Mouse (Mus musculus): ENCODE measurements around the gene Slc9a3r1. TPM values are rescaled to one million over a fixed set of nuclear protein-coding genes. Genes with fewer than 3 reads are reported as not detected.

Gene Slc9a3r1
- polyA plus RNA-seq, 1 experiment from 2014 or later: 39.6 TPM

DNA sequence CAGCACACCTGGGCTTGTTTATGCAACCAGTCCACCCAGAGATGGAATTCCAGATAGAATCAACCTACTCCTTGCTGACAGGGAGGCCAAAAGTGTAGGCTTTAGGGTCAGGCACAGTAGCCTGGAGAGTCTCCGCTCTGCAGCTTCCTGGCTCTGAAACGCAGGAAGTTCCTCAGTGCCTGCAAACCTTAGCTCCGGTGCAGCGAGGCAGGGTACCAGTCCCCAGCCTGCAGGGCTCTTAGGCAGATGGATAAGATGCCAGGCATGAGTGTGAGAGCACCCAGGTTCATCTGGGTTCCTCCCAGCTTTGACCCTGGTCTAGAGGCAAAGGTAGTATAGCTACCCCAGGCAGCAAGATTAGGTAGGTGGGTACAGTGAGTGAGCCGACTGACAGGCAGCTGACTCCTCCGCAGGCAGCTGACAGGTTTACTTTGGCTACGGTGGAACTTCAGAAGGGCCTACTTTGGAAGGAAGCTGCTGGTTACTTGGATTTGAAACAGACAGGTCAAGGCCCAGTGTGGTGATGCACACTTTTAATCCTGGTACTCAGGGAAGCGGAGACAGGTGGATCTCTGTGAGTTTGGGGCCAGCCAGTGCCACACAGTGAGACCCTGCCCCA lies 4.6 kb downstream of the Slc9a3r1 start:
- H3K27ac ChIP-seq: no peak overlapping the region
- H3K36me3 ChIP-seq: no peaks in the 10 kb centered on the region
- no peak overlapping the region for H3K4me3 ChIP-seq
- peaks cover 60% of the 10 kb centered on the region for H3K4me1 ChIP-seq (replicated peaks)
- H3K9me3 ChIP-seq: no peaks in the 10 kb centered on the region
- H3K27me3 ChIP-seq (ENCODE audit: insufficient read depth, poor library complexity, severe bottlenecking): peaks cover 41% of the 10 kb centered on the region
- WGBS: 82% methylated on average over 8 of the region's 8 CpGs
- no peak for DNase-seq (ENCODE audit: low spot score)

DNA sequence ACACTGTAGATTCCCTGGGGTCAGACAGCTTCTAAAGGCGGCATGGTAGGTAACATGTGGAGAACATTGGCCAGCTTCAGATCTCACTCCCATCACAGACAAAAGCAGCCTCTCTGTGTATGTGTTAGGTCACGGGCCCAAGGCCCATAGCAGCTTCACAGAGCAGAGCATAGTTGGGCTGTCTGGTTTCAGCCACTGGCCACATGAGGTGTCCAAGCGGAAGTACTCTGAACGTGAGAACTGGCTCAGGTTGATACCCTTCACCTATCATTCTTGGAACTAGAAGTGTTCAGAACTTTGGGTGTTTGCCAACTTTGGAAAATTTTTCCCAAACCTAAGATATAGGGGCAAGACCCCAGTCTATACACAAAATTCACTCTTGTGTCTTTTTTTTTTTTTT lies 6.3 kb downstream of the Slc9a3r1 start:
- no peak overlapping the region for H3K27ac ChIP-seq
- H3K27me3 ChIP-seq (ENCODE audit: insufficient read depth, poor library complexity, severe bottlenecking): peaks cover 50% of the 10 kb centered on the region
- 90% methylated on average over 4 of the region's 4 CpGs for WGBS
- H3K4me3 ChIP-seq: no peak overlapping the region
- no peaks in the 10 kb centered on the region for H3K9me3 ChIP-seq
- H3K36me3 ChIP-seq: no peaks in the 10 kb centered on the region
- no peak for DNase-seq (ENCODE audit: low spot score)
- peaks cover 60% of the 10 kb centered on the region for H3K4me1 ChIP-seq (replicated peaks)

DNA sequence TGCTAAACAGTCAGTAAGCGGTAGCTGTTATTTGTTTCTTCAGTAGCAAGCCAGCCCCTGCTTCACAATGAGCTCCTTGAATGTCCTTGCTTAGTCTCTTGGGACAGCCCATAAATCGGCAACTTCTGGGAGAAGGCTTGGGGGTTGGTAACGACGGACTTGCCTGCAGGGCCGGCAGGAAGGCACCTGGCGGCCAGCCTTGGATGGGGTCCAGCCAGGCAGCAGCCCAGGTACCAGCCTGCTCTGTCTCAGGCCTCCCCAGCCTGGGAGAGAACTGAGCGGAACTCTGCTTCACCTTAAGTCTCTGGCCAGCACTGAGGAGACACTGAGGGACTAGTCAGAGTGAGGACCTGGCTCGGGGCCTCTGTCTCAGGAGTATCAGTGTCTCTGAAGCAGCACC lies 8.0 kb downstream of the Slc9a3r1 start:
- no peak for DNase-seq (ENCODE audit: low spot score)
- 43% methylated on average over 8 of the region's 8 CpGs for WGBS
- H3K4me3 ChIP-seq: no peak overlapping the region
- H3K27me3 ChIP-seq (ENCODE audit: insufficient read depth, poor library complexity, severe bottlenecking): peaks cover 47% of the 10 kb centered on the region
- H3K36me3 ChIP-seq: no peaks in the 10 kb centered on the region
- H3K27ac ChIP-seq: 0 out of 2 replicates have a peak overlapping the region, but pooled peaks have one; percentile 74
- H3K4me1 ChIP-seq (replicated peaks): peaks cover 60% of the 10 kb centered on the region
- no peaks in the 10 kb centered on the region for H3K9me3 ChIP-seq

DNA sequence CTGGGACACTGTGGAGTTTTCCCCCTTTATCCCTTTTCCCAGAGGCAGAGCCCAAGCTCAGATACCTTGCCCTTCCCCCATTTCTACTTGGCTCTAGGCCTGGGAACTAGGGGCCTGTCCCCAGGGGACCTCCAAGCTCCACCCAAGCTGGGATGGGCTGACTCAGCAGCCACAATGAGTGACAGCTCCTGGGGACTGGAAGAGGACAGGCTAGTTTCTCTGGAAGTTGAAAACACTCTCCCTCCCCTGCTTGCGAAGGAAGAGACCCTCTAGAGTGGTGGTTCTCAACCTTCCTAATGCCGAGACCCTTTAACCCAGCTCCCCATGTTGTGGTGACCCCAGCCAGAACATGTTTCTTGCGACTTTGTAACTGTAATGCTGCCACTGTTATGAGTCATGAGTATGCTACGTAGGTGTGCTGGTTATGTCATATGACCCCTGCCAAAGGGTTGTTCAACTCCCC lies 9.7 kb downstream of the Slc9a3r1 start:
- H3K4me3 ChIP-seq: no peak overlapping the region
- peak overlapping the region; percentile 74 for H3K27ac ChIP-seq
- DNase-seq (ENCODE audit: low spot score): peak; percentile 48
- H3K4me1 ChIP-seq (replicated peaks): peaks cover 72% of the 10 kb centered on the region
- peaks cover 50% of the 10 kb centered on the region for H3K27me3 ChIP-seq (ENCODE audit: insufficient read depth, poor library complexity, severe bottlenecking)
- WGBS: 14% methylated on average over 4 of the region's 4 CpGs
- no peaks in the 10 kb centered on the region for H3K36me3 ChIP-seq
- H3K9me3 ChIP-seq: no peaks in the 10 kb centered on the region

DNA sequence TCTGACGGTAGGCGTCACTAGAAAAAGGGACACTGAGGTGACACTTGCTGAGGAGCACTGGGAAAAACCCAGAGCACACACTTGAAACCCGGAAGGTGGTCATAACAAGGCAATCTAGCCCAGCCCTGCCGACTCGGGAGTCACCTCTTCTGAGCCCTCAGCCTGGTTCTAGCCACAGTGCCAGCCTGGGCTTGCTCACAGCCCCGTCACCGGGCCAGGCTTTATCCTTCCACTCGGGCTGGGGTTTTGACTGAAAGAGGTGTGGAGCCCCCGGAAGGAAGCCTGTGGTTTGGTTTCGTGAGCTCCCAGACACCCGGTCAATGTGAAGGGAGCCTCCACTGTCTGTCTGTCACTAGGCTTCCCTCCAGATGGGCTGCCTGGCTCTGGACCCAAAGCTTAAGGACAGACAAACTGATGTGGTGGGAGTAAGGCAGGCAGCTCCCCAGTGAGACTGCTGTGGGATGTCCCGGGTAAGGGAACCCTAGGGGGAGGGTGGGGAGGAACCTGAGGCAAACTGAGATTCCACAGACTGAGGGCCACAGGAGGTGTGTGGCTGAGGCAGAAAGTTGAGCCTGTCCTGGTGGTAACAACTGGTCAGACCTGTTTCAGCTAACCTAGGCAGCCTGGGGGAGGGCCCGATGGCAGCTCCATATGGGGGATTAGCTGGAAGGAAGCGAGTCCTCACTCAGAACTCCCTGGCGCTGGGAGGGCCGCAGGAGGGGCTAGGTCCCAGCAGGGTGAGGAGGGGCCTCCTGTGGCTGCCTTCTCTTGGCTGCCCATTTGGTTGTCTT lies 10.6 kb downstream of the Slc9a3r1 start:
- Histone ChIP-seq H3K4me1 (replicated peaks) (peaks cover 78% of the 10 kb centered on the region), H3K27ac (peak overlapping the region; percentile 66)
- WGBS: 12% methylated on average over 16 of the region's 16 CpGs

DNA sequence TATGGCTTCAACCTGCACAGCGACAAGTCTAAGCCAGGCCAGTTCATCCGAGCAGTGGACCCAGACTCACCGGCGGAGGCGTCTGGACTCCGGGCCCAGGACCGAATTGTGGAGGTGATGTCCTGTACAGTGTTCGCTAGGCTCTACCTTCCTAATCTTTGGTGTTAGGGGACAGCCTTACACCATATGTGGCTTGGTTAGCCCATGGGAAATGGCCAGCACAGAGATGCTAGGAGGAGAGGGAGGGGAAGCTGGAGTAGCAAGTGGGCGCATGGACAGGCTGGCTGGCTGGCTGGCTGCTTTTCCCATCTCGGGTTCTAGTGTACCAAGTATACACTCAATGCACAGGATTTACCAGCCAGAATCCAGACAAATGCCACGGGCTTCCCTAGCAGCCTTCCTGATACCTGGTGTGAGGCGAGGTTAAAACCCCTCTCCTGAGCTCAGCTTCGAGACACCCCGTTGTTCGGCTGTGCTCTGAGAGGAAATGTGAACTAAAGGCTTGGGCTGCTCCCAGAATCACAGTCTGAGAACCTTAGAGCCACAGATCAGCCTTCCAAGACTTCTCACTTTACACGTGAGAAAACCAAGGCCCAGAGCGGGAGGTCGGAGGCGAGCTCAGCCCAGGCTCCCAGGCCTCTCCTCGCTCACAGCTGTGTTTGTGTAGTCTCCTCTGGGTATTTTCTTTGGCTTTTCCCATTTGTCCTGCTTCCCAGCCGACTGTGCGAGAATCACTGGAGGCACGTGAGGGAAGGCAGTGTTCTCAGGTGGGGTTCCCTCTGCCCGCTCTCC lies 13.5 kb downstream of the Slc9a3r1 start:
- 64% methylated on average over 24 of the region's 24 CpGs for WGBS
- peaks cover 43% of the 10 kb centered on the region for H3K27me3 ChIP-seq (ENCODE audit: insufficient read depth, poor library complexity, severe bottlenecking)
- H3K27ac ChIP-seq: peak overlapping the region; percentile 76
- H3K4me1 ChIP-seq (replicated peaks): peaks cover 82% of the 10 kb centered on the region
- no peaks in the 10 kb centered on the region for H3K9me3 ChIP-seq
- peaks cover 21% of the 10 kb centered on the region for H3K36me3 ChIP-seq
- no peak for DNase-seq (ENCODE audit: low spot score)
- peak overlapping the region; percentile 20; the same call in 1 of the 2 replicates for H3K4me3 ChIP-seq

More for the DNA sequence above, 10.6 kb downstream of the Slc9a3r1 start:
- Histone ChIP-seq H3K9me3 (no peaks in the 10 kb centered on the region), H3K4me3 (peak overlapping the region; percentile 26; the same call in 1 of the 2 replicates), H3K27me3 (ENCODE audit: insufficient read depth, poor library complexity, severe bottlenecking) (peaks cover 50% of the 10 kb centered on the region), H3K36me3 (no peaks in the 10 kb centered on the region)
- DNase-seq (ENCODE audit: low spot score): peak; percentile 39

DNA sequence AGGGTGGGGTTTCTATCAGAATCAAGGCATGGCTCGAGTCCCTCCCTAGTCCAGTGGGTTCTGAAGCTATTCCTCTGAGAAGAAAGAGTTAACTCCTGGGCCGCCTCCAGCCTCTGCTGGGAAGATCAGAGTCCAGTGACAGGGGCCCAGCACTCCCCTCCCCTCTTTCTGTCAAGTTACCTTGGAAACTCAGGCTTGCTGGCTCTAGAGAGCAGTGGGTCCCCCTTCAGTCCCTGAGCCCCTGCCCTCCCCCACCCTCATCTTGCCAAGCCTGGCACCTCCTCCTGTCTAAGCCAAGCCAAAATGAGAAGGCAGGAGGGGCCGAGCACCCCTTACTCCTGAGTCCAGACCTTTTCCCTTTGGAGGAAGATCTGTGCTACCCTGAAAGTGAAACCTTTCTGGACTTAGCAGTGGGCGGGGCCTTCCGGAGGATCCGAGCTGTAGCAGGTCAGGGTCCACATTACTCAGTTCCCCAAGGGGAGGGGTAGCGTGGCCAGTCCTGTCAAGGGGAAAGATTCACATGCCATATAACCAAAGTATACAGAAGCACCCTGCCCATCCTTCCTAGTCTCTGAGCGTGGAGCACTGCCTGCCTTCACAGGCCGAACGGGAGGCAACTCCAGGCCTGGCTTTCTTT lies 14.5 kb downstream of the Slc9a3r1 start:
- WGBS: 30% methylated on average over 10 of the region's 10 CpGs
- Histone ChIP-seq H3K27ac (peak overlapping the region; percentile 76), H3K27me3 (ENCODE audit: insufficient read depth, poor library complexity, severe bottlenecking) (peaks cover 34% of the 10 kb centered on the region), H3K4me1 (replicated peaks) (peaks cover 74% of the 10 kb centered on the region), H3K36me3 (peaks cover 21% of the 10 kb centered on the region), H3K4me3 (peak overlapping the region; percentile 26; the same call in 1 of the 2 replicates), H3K9me3 (no peaks in the 10 kb centered on the region)
- DNase-seq (ENCODE audit: low spot score): no peak

DNA sequence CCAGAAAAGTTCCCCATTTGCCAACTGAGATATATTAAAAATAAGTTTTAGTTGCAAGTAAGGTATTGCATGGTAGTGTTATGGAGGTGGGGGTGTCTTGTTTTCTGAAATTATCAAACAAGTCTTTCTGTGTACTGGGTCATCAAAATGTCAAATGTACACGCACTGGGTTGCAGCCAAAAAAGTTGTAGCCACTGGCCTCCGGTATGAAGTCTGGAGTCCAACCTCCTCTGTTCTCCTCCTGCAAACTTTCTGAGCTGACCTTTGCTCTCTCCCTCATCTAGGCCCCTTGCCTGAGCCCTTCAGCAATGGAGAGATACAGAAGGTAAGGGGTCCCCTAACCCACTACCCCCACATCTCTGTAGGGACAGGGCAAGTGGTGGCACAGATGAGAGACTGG lies 15.6 kb downstream of the Slc9a3r1 start:
- 0 out of 2 replicates have a peak overlapping the region, but pooled peaks have one; percentile 76 for H3K27ac ChIP-seq
- DNase-seq (ENCODE audit: low spot score): no peak
- H3K4me3 ChIP-seq: no peak overlapping the region
- peaks cover 64% of the 10 kb centered on the region for H3K4me1 ChIP-seq (replicated peaks)
- H3K27me3 ChIP-seq (ENCODE audit: insufficient read depth, poor library complexity, severe bottlenecking): peaks cover 23% of the 10 kb centered on the region
- peaks cover 21% of the 10 kb centered on the region for H3K36me3 ChIP-seq
- H3K9me3 ChIP-seq: no peaks in the 10 kb centered on the region
- 73% methylated on average over 2 of the region's 2 CpGs for WGBS

DNA sequence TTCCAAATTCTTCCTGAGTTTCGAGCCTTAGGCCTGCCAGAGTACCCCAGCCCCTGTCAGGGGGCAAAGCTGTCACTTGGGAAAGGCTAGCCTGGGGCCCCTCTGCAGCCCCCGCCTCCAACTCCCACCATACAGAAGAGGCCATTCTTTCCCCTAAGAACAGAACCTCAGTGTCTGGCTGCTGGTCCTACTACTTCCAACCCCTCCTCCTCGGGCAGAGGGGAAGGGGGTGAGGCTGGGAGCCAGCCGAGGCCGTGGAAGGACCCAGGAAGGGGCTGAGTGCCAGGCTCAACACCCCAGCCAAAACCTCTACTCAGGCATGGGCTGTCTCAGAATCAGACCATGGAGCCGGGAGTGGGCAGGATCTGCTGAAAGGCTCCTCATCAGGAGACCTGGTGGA lies 16.1 kb downstream of the Slc9a3r1 start:
- DNase-seq (ENCODE audit: low spot score): no peak
- peaks cover 60% of the 10 kb centered on the region for H3K4me1 ChIP-seq (replicated peaks)
- peaks cover 21% of the 10 kb centered on the region for H3K36me3 ChIP-seq
- peaks cover 19% of the 10 kb centered on the region for H3K27me3 ChIP-seq (ENCODE audit: insufficient read depth, poor library complexity, severe bottlenecking)
- H3K9me3 ChIP-seq: no peaks in the 10 kb centered on the region
- H3K27ac ChIP-seq: peak overlapping the region; percentile 31; the same call in 1 of the 2 replicates
- H3K4me3 ChIP-seq: no peak overlapping the region
- 78% methylated on average over 6 of the region's 6 CpGs for WGBS

DNA sequence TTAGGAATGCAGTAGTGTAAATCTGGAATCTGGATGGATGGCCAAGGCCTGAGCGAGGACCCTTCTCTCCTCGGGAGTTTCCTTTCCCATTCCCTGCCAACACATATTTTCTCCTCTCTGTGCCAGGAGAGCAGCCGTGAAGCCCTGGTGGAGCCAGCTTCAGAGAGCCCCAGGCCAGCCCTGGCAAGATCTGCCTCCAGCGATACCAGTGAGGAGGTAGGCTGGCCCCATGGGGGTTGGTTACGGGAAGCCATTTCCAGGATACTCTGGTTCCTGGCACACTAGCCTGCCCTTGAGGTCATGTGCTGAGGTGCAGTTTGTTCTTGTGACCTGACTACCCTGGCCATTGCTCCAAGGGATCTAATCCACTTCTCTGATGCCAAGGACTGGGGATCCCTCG lies 16.7 kb downstream of the Slc9a3r1 start:
- H3K9me3 ChIP-seq: no peaks in the 10 kb centered on the region
- DNase-seq (ENCODE audit: low spot score): no peak
- peaks cover 12% of the 10 kb centered on the region for H3K27me3 ChIP-seq (ENCODE audit: insufficient read depth, poor library complexity, severe bottlenecking)
- H3K36me3 ChIP-seq: peaks cover 21% of the 10 kb centered on the region
- 88% methylated on average over 6 of the region's 6 CpGs for WGBS
- peak overlapping the region; percentile 31; the same call in 1 of the 2 replicates for H3K27ac ChIP-seq
- peaks cover 55% of the 10 kb centered on the region for H3K4me1 ChIP-seq (replicated peaks)
- no peak overlapping the region for H3K4me3 ChIP-seq

DNA sequence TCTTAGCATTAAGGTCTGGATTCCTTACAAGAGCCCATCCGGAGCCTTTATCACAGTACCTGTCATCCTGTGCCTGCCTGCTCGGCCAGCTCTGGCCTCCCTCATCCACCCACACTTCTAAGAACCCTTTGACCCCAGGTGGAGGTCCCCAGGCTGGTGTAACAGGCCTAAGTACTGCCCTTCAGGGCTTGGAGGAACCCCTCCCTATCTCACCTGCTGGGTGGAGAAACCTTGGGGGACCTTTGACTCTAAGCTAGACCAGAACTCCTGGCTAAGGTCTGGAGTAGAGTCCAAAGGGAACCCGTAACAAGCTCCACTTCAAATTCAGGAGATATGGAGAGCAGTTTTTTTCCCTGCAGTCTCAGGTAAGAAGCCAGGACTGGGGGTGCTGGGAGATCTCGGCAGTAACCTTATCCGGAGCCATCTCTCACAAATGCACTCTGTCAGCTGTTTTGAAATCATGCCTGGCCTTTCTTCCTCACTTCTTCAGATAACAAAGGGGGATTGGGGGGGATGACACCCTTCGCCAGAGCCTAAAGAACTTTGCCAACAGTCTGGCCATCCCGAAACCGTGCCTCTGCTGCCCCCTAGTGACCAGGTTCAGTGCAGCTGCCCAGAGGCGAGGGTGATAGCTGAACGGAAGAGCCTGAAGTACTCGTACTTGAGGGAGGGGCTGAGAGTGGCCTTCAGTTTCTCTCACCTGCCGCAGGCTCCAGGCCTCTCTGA lies 18.9 kb downstream of the Slc9a3r1 start:
- WGBS: 21% methylated on average over 12 of the region's 12 CpGs
- Histone ChIP-seq H3K27ac (no peak overlapping the region), H3K9me3 (no peaks in the 10 kb centered on the region), H3K27me3 (ENCODE audit: insufficient read depth, poor library complexity, severe bottlenecking) (no peaks in the 10 kb centered on the region), H3K4me3 (no peak overlapping the region), H3K4me1 (replicated peaks) (peaks cover 48% of the 10 kb centered on the region), H3K36me3 (peaks cover 21% of the 10 kb centered on the region)
- peak; percentile 88 for DNase-seq (ENCODE audit: low spot score)

DNA sequence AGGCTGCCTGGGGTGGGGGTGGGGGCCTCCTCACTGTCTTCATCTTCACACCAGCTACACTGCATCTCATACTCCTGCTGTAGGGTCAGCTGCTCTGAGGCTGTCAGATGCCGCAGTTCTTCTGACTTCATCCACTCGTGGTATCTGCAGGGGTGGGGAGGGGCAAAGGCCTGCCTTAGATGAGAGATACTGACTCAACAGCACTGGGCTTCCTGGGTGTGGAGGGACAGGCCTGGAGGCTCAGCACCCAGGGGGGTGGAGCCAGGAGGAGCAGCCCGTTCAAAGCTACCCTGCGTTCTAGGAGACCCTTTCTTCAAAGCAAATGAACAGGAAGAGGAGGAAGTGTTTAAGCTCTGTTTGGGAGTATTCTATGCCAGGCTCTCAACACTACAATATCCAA lies 21.8 kb downstream of the Slc9a3r1 start:
- H3K36me3 ChIP-seq: peaks cover 10% of the 10 kb centered on the region
- H3K27me3 ChIP-seq (ENCODE audit: insufficient read depth, poor library complexity, severe bottlenecking): no peaks in the 10 kb centered on the region
- no peak overlapping the region for H3K27ac ChIP-seq
- H3K4me1 ChIP-seq (replicated peaks): peaks cover 36% of the 10 kb centered on the region
- DNase-seq (ENCODE audit: low spot score): no peak
- H3K4me3 ChIP-seq: no peak overlapping the region
- no peaks in the 10 kb centered on the region for H3K9me3 ChIP-seq
- WGBS: 54% methylated on average over 4 of the region's 4 CpGs

Measured in hindbrain, embryonic 10.5 days (tissue).